Mouse (Mus musculus): ENCODE data around the gene Akap6. TPM values are rescaled to one million over a fixed set of nuclear protein-coding genes. Genes with fewer than 3 reads are reported as not detected.

Gene Akap6
- total and polyA plus RNA-seq, 3 experiments: not detected

GRCm38 (mm10) chr12:52861922-52862321 lies 162.7 kb downstream of the Akap6 start:
- H3K9me3 ChIP-seq (replicated peaks; ENCODE audit: insufficient read depth, low read length): no peaks in the 10 kb centered on the region
- no peak for TF ChIP-seq GABPA (IDR thresholded peaks at IDR 0.05; ENCODE audit: low read depth, low read length)
- TF ChIP-seq HCFC1 (IDR thresholded peaks at IDR 0.05; ENCODE audit: low read depth, low read length): no peak
- H3K36me3 ChIP-seq (ENCODE audit: control insufficient read depth in 1 of 2, insufficient read depth in 2 of 2, low read length in 2 of 2): no peaks in the 10 kb centered on the region
- H3K4me1 ChIP-seq (ENCODE audit: control insufficient read depth in 1 of 2, insufficient read depth in 2 of 2, low read length in 2 of 2): no peaks in the 10 kb centered on the region
- H3K9ac ChIP-seq (ENCODE audit: control insufficient read depth, low read depth, low read length, poor library complexity, severe bottlenecking): no peak overlapping the region
- H3K79me2 ChIP-seq (ENCODE audit: control insufficient read depth, insufficient read depth, low read length, poor library complexity): no peaks in the 10 kb centered on the region
- H3K27me3 ChIP-seq (ENCODE audit: control insufficient read depth in 1 of 2, insufficient read depth in 2 of 2, low read length in 2 of 2): no peaks in the 10 kb centered on the region; a peak in 2 of 4 replicates
- no peak overlapping the region for H3K4me3 ChIP-seq (ENCODE audit: control insufficient read depth in 1 of 2, insufficient read depth in 1 of 2, low read depth in 2 of 2, low read length in 2 of 2)
- no peak overlapping the region for H3K27ac ChIP-seq (ENCODE audit: control insufficient read depth, low read depth, low read length)
- no peak for DNase-seq (ENCODE audit: low read depth, low spot score)

- H3K27me3 ChIP-seq (ENCODE audit: control insufficient read depth in 1 of 2, insufficient read depth in 2 of 2, low read length in 2 of 2): no peaks in the 10 kb centered on the region; a peak in 2 of 4 replicates
- H3K4me3 ChIP-seq (ENCODE audit: control insufficient read depth in 1 of 2, insufficient read depth in 1 of 2, low read depth in 2 of 2, low read length in 2 of 2): no peak overlapping the region
- no peak overlapping the region for H3K27ac ChIP-seq (ENCODE audit: control insufficient read depth, low read depth, low read length)
- no peak for TF ChIP-seq ETS1 (IDR thresholded peaks at IDR 0.05; ENCODE audit: low read depth, low read length)
- TF ChIP-seq MEF2A (IDR thresholded peaks at IDR 0.05; ENCODE audit: extremely low read depth, insufficient replicate concordance, low read depth, low read length, poor library complexity, severe bottlenecking): no peak
- no peak for TF ChIP-seq GATA1 (IDR thresholded peaks at IDR 0.05; ENCODE audit: low read depth, low read length)
- TF ChIP-seq TAL1 (IDR thresholded peaks at IDR 0.05; ENCODE audit: low read length): no peak
- no peak for TF ChIP-seq TBP (IDR thresholded peaks at IDR 0.05; ENCODE audit: low read depth, low read length)
- no peak for TF ChIP-seq ZC3H11A (IDR thresholded peaks at IDR 0.05; ENCODE audit: low read depth, low read length)
- no peak for TF ChIP-seq USF1 (IDR thresholded peaks at IDR 0.05; ENCODE audit: low read depth, low read length)
- no peak for TF ChIP-seq RCOR1 (IDR thresholded peaks at IDR 0.05; ENCODE audit: low read depth, low read length)
- no peaks in the 10 kb centered on the region for H3K4me1 ChIP-seq (ENCODE audit: control insufficient read depth in 1 of 2, insufficient read depth in 2 of 2, low read length in 2 of 2)
- no peaks in the 10 kb centered on the region for H3K36me3 ChIP-seq (ENCODE audit: control insufficient read depth in 1 of 2, insufficient read depth in 2 of 2, low read length in 2 of 2)
- no peak for DNase-seq (ENCODE audit: low read depth, low spot score)
- H3K9me3 ChIP-seq (replicated peaks; ENCODE audit: insufficient read depth, low read length): no peaks in the 10 kb centered on the region
- no peak overlapping the region for H3K9ac ChIP-seq (ENCODE audit: control insufficient read depth, low read depth, low read length, poor library complexity, severe bottlenecking)
- H3K79me2 ChIP-seq (ENCODE audit: control insufficient read depth, insufficient read depth, low read length, poor library complexity): no peaks in the 10 kb centered on the region
Observed at GRCm38 (mm10) chr12:52868000-52868624, 168.9 kb downstream of the Akap6 start.

- Histone ChIP-seq H3K9me3 (replicated peaks; ENCODE audit: insufficient read depth, low read length) (no peaks in the 10 kb centered on the region), H3K4me1 (ENCODE audit: control insufficient read depth in 1 of 2, insufficient read depth in 2 of 2, low read length in 2 of 2) (no peaks in the 10 kb centered on the region), H3K27ac (ENCODE audit: control insufficient read depth, low read depth, low read length) (no peak overlapping the region), H3K4me3 (ENCODE audit: control insufficient read depth in 1 of 2, insufficient read depth in 1 of 2, low read depth in 2 of 2, low read length in 2 of 2) (no peak overlapping the region), H3K9ac (ENCODE audit: control insufficient read depth, low read depth, low read length, poor library complexity, severe bottlenecking) (no peak overlapping the region), H3K36me3 (ENCODE audit: control insufficient read depth in 1 of 2, insufficient read depth in 2 of 2, low read length in 2 of 2) (no peaks in the 10 kb centered on the region), H3K79me2 (ENCODE audit: control insufficient read depth, insufficient read depth, low read length, poor library complexity) (no peaks in the 10 kb centered on the region), H3K27me3 (ENCODE audit: control insufficient read depth in 1 of 2, insufficient read depth in 2 of 2, low read length in 2 of 2) (no peaks in the 10 kb centered on the region; a peak in 2 of 4 replicates)
- DNase-seq (ENCODE audit: low read depth, low spot score): no peak
- TF ChIP-seq NRF1 (IDR thresholded peaks at IDR 0.05; ENCODE audit: insufficient read depth, low read depth, low read length, poor library complexity, severe bottlenecking): no peak
- TF ChIP-seq ELF1 (IDR thresholded peaks at IDR 0.05; ENCODE audit: low read depth, low read length): no peak
- TF ChIP-seq KAT2A (conservative IDR thresholded peaks at IDR 0.05; ENCODE audit: low read depth, low read length): no peak
- no peak for TF ChIP-seq E2F4 (IDR thresholded peaks at IDR 0.05; ENCODE audit: borderline replicate concordance, low read depth, low read length)
- no peak for TF ChIP-seq USF1 (IDR thresholded peaks at IDR 0.05; ENCODE audit: low read depth, low read length)
- TF ChIP-seq SIN3A (IDR thresholded peaks at IDR 0.05; ENCODE audit: low read length): no peak
- no peak for TF ChIP-seq GABPA (IDR thresholded peaks at IDR 0.05; ENCODE audit: low read depth, low read length)
- no peak for TF ChIP-seq GATA1 (IDR thresholded peaks at IDR 0.05; ENCODE audit: low read depth, low read length)
- TF ChIP-seq TBP (IDR thresholded peaks at IDR 0.05; ENCODE audit: low read depth, low read length): no peak
- TF ChIP-seq ZKSCAN1 (IDR thresholded peaks at IDR 0.05; ENCODE audit: low read depth, low read length): no peak
- TF ChIP-seq UBTF (IDR thresholded peaks at IDR 0.05; ENCODE audit: borderline replicate concordance, insufficient read depth, low read depth, low read length): no peak
Observed at GRCm38 (mm10) chr12:52871604-52872003, 172.4 kb downstream of the Akap6 start.
